In genomic region chr10:43166817-43167216, GRCm38 (mm10) we compare ENCODE assay signal across 27 mouse cellular contexts. TPM values are rescaled to one million over a fixed set of nuclear protein-coding genes. Genes with fewer than 3 reads are reported as not detected.
DNase-seq lines count a peak whose midpoint lies in the region; ATAC-seq and TF ChIP-seq lines count a peak whose summit lies in the region.
"Had no signal": no experiment of that assay in that cellular context is flagged by ENCODE, and none has a peak within 500 bp of the region (broad histone marks: within the 10 kb centered on the region; RNA-seq: fewer than 3 reads in every experiment).

No protein-coding gene starts in this region.

- no peaks in the 10 kb centered on the region for H3K36me3 ChIP-seq in hindbrain, postnatal 0 days (ENCODE audit: insufficient read depth, low read length)
- no peaks in the 10 kb centered on the region for H3K36me3 ChIP-seq in hindbrain, embryonic 14.5 days (replicated peaks; ENCODE audit: control insufficient read depth, insufficient read depth)
- H3K36me3 ChIP-seq in E14TG2a.4 (ENCODE audit: insufficient read depth, low read length), result no peaks in the 10 kb centered on the region
- H3K36me3 ChIP-seq: embryonic facial prominence, embryonic 15.5 days; forebrain, embryonic 15.5 days; heart, embryonic 15.5 days; hindbrain, embryonic 15.5 days had no signal

- 0 out of 2 replicates have a peak, but pooled peaks have one; percentile 6 for TF ChIP-seq CTCF in cerebellum, adult 2 months (IDR thresholded peaks at IDR 0.05; ENCODE audit: borderline replicate concordance, insufficient read depth, low read depth, low read length)
- peak; percentile 32 for TF ChIP-seq CTCF in hindbrain, postnatal 0 days (IDR thresholded peaks at IDR 0.05; ENCODE audit: low read depth)
- peak; percentile 52 for TF ChIP-seq CTCF in E14TG2a.4 (conservative IDR thresholded peaks at IDR 0.05; ENCODE audit: low read length)

- WGBS in cerebellum, adult 2 months, result 94% methylated on average over 3 of the region's 3 CpGs
- WGBS in hindbrain, postnatal 0 days, result 91% methylated on average over 3 of the region's 3 CpGs
- WGBS in hindbrain, embryonic 14.5 days, result 93% methylated on average over 3 of the region's 3 CpGs

- no peak for TF ChIP-seq POLR2A in cerebellum, adult 2 months (IDR thresholded peaks at IDR 0.05; ENCODE audit: borderline replicate concordance, insufficient read depth, low read length)

- H3K4me2 ChIP-seq in hindbrain, postnatal 0 days (ENCODE audit: low read depth, low read length), result no peak overlapping the region
- no peak overlapping the region for H3K4me2 ChIP-seq in hindbrain, embryonic 14.5 days (replicated peaks)
- H3K4me2 ChIP-seq: embryonic facial prominence, embryonic 15.5 days; forebrain, embryonic 15.5 days; heart, embryonic 11.5 days; heart, embryonic 15.5 days; hindbrain, embryonic 15.5 days had no signal

- ATAC-seq in hindbrain, postnatal 0 days, result no peak
- no peak for ATAC-seq in hindbrain, embryonic 14.5 days (ENCODE audit: low FRiP score)
- ATAC-seq: CD4-positive, CD25-positive, alpha-beta regulatory T cell, adult 4 months; forebrain, embryonic 15.5 days; inflammation-experienced regulatory T-cells, adult 6 months; intestine, postnatal 0 days had no signal

- DNase-seq in cerebellum, adult 2 months, result no peak
- no peak for DNase-seq in cerebellum, postnatal 14 days
- no peak for DNase-seq in hindbrain, postnatal 0 days (ENCODE audit: low spot score)
- no peak for DNase-seq in hindbrain, embryonic 14.5 days (ENCODE audit: low spot score)
- DNase-seq in ZHBTc4 (ENCODE audit: low read depth, low spot score), result peak; percentile 58
- no peak for DNase-seq in frontal cortex, adult 2 months (ENCODE audit: extremely low spot score in 1 of 2, low spot score in 1 of 2)
- DNase-seq in cerebellum, postnatal 36 days, result no peak
- DNase-seq: adrenal gland, postnatal 10 days; B cell, adult 2 months; cerebellum, adult 11-12 months; cerebellum, adult 9-11 months; embryo, embryonic 11 days; gastrocnemius, postnatal 14 days had no signal

- no peak overlapping the region for H3K27ac ChIP-seq in cerebellum, adult 2 months (ENCODE audit: insufficient read depth, low read length)
- no peak overlapping the region for H3K27ac ChIP-seq in hindbrain, postnatal 0 days
- no peak overlapping the region for H3K27ac ChIP-seq in hindbrain, embryonic 14.5 days
- H3K27ac ChIP-seq: embryonic facial prominence, embryonic 15.5 days; forebrain, embryonic 10.5 days; forebrain, embryonic 15.5 days; heart, embryonic 15.5 days; hindbrain, embryonic 10.5 days; hindbrain, embryonic 15.5 days had no signal

- H3K4me1 ChIP-seq in cerebellum, adult 2 months (ENCODE audit: control insufficient read depth, insufficient read depth, low read length), result peaks cover 10% of the 10 kb centered on the region; the same call in 1 of the 2 replicates
- H3K4me1 ChIP-seq in hindbrain, postnatal 0 days (ENCODE audit: insufficient read depth, low read length), result peaks cover 10% of the 10 kb centered on the region; the same call in 1 of the 2 replicates
- H3K4me1 ChIP-seq in hindbrain, embryonic 14.5 days (replicated peaks; ENCODE audit: control insufficient read depth, insufficient read depth, low read length), result peaks cover 36% of the 10 kb centered on the region
- H3K4me1 ChIP-seq in E14TG2a.4 (replicated peaks; ENCODE audit: low read depth, low read length), result peaks cover 8% of the 10 kb centered on the region; the same call in 1 of the 2 replicates

- no peak overlapping the region for H3K9ac ChIP-seq in hindbrain, postnatal 0 days (replicated peaks; ENCODE audit: low read length)
- H3K9ac ChIP-seq in hindbrain, embryonic 14.5 days, result no peak overlapping the region
- H3K9ac ChIP-seq: embryonic facial prominence, embryonic 15.5 days; forebrain, embryonic 15.5 days; heart, embryonic 15.5 days; hindbrain, embryonic 15.5 days had no signal

- H3K4me3 ChIP-seq in cerebellum, adult 2 months (replicated peaks; ENCODE audit: insufficient read depth, low read depth, low read length), result no peak overlapping the region
- no peak overlapping the region for H3K4me3 ChIP-seq in hindbrain, postnatal 0 days (ENCODE audit: low read length)
- no peak overlapping the region for H3K4me3 ChIP-seq in hindbrain, embryonic 14.5 days (replicated peaks; ENCODE audit: low read length)
- H3K4me3 ChIP-seq in E14TG2a.4 (replicated peaks; ENCODE audit: low read length), result no peak overlapping the region
- H3K4me3 ChIP-seq: embryonic facial prominence, embryonic 15.5 days; erythroblast, embryonic 14.5 days; forebrain, embryonic 10.5 days; forebrain, embryonic 15.5 days; heart, embryonic 15.5 days; hindbrain, embryonic 10.5 days; hindbrain, embryonic 15.5 days had no signal

- H3K27me3 ChIP-seq in cerebellum, adult 2 months (ENCODE audit: control insufficient read depth, insufficient read depth, low read length), result no peaks in the 10 kb centered on the region
- no peaks in the 10 kb centered on the region for H3K27me3 ChIP-seq in hindbrain, postnatal 0 days (ENCODE audit: insufficient read depth, low read length)
- H3K27me3 ChIP-seq in hindbrain, embryonic 14.5 days (ENCODE audit: control insufficient read depth, insufficient read depth, low read length), result no peaks in the 10 kb centered on the region
- H3K27me3 ChIP-seq in E14TG2a.4 (ENCODE audit: insufficient read depth, low read length), result peaks cover 29% of the 10 kb centered on the region
- H3K27me3 ChIP-seq: embryonic facial prominence, embryonic 15.5 days; forebrain, embryonic 15.5 days; hindbrain, embryonic 15.5 days had no signal

- no peaks in the 10 kb centered on the region for H3K9me3 ChIP-seq in hindbrain, postnatal 0 days (ENCODE audit: low read length)
- no peaks in the 10 kb centered on the region; the same call in 1 of the 2 replicates for H3K9me3 ChIP-seq in hindbrain, embryonic 14.5 days (ENCODE audit: control insufficient read depth, low read length)
- peaks cover 3% of the 10 kb centered on the region; the same call in 1 of the 2 replicates for H3K9me3 ChIP-seq in E14TG2a.4 (ENCODE audit: low read length)
- H3K9me3 ChIP-seq: embryonic facial prominence, embryonic 15.5 days; hindbrain, embryonic 15.5 days had no signal

RNA-seq across cellular contexts. Expression of gene Sobp, which starts 7.5 kb away (rescaled TPM):
- 14.7 and 15.2 TPM in 2 replicates for polyA plus RNA-seq in cerebellum, adult 2 months (2012; rRNA removed)
- 21.4 and 26.1 TPM in 2 replicates for total RNA-seq in hindbrain, postnatal 0 days (2014; rRNA removed)
- polyA plus RNA-seq in hindbrain, postnatal 0 days (2015; fragmentation: Nextera tagmentation; extraction: Ambion mirVana), result 11.9 and 13.8 TPM in 2 replicates
- 16.0 and 16.8 TPM in 2 replicates for polyA plus RNA-seq in hindbrain, embryonic 14.5 days (2014; fragmentation: Nextera tagmentation; extraction: Ambion mirVana)
- 26.0 and 26.1 TPM in 2 replicates for polyA plus RNA-seq in frontal cortex, adult 2 months (2012; rRNA removed)
- total RNA-seq: common myeloid progenitor, adult 5-6 weeks; granulocyte monocyte progenitor cell, adult 5-6 weeks had no signal
- polyA plus RNA-seq: CD4-positive, CD25-positive, alpha-beta regulatory T cell, adult 4 months; erythroblast, embryonic 14.5 days; inflammation-experienced regulatory T-cells, adult 6 months had no signal

RNA-seq across cellular contexts. Expression of gene 9030612E09Rik, which starts 7.7 kb away (rescaled TPM):
- 2.9 and 3.3 TPM in 2 replicates for polyA plus RNA-seq in cerebellum, adult 2 months (2012; rRNA removed)
- 0.58 and 0.73 TPM in 2 replicates for total RNA-seq in hindbrain, postnatal 0 days (2014; rRNA removed)
- polyA plus RNA-seq in hindbrain, postnatal 0 days (2015; fragmentation: Nextera tagmentation; extraction: Ambion mirVana), result 1.7 and 1.9 TPM in 2 replicates
- polyA plus RNA-seq in hindbrain, embryonic 14.5 days (2014; fragmentation: Nextera tagmentation; extraction: Ambion mirVana), result 1.6 and 2.3 TPM in 2 replicates
- polyA plus RNA-seq in frontal cortex, adult 2 months (2012; rRNA removed), result 2.9 and 3.9 TPM in 2 replicates
- total RNA-seq: common myeloid progenitor, adult 5-6 weeks; granulocyte monocyte progenitor cell, adult 5-6 weeks had no signal
- polyA plus RNA-seq: CD4-positive, CD25-positive, alpha-beta regulatory T cell, adult 4 months; erythroblast, embryonic 14.5 days; inflammation-experienced regulatory T-cells, adult 6 months had no signal

RNA-seq across cellular contexts. Expression of gene Pdss2, which starts 54.5 kb away (rescaled TPM):
- 12.8 and 13.7 TPM in 2 replicates for polyA plus RNA-seq in cerebellum, adult 2 months (2012; rRNA removed)
- 18.3 and 20.9 TPM in 2 replicates for total RNA-seq in hindbrain, postnatal 0 days (2014; rRNA removed)
- polyA plus RNA-seq in hindbrain, postnatal 0 days (2015; fragmentation: Nextera tagmentation; extraction: Ambion mirVana), result 17.4 and 17.5 TPM in 2 replicates
- 15.0 and 16.9 TPM in 2 replicates for polyA plus RNA-seq in hindbrain, embryonic 14.5 days (2014; fragmentation: Nextera tagmentation; extraction: Ambion mirVana)
- polyA plus RNA-seq in frontal cortex, adult 2 months (2012; rRNA removed), result 10.4 and 12.6 TPM in 2 replicates
